Mouse (Mus musculus) left cerebral cortex, postnatal 25 days (tissue): ENCODE results near the gene Chrna5. TPM values are rescaled to one million over a fixed set of nuclear protein-coding genes. Genes with fewer than 3 reads are reported as not detected.
A peak's percentile ranks its signal among the peaks of the same experiment; 100 is the strongest.
"Not testable (repeated sequence)": the region's sequence is repeated elsewhere in the genome, so short reads cannot be mapped to it uniquely, and the experiment has no call there.

ENCODE experiments used
- DNase-seq, 2 experiments: peaks; one replicate each; pipeline ENCODE4 v3.0.0; 2022; ENCODE audit warnings: low spot score in 2 of 2, mixed read lengths in 1 of 2
- intact Hi-C: fragments of 180-260 bp; cut with DNase I; formaldehyde crosslinking; loops from one replicate; pipeline ENCODE4 v1.15.1; 2025
- total RNA-seq, 2 experiments: library from RNA; stranded (reverse); gene quantifications; 2 replicates each; pipeline ENCODE4 v1.2.3; 2021

Gene Chrna5
- 1 to 10 TPM; 2.8 to 3.3 TPM for total RNA-seq

DNA sequence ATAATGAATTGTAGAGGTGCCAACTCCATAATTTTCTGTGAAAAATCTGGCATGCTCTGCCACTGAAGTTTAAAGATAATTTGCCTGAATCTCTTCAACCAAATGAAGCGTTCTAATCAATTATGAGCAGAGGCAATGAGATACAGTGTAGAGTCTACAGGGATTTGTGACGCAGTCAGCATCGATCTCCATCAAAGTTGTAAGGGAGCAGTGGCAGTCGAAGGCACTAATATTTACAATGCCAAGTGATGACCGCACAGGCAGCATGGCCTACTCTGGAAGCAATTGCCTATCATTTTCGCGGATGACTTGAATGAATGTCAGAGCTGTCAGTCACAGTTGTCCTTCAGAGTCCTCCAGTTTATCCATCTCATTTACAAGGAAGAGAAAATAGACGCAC, at the start of gene Chrna5:
Gene Chrna5, plus strand, starts transcription at position 207 of the 400 bp plus-strand sequence.
- DNase-seq = no peak
- intact Hi-C loops = no loop called here

GRCm38 (mm10) chr9:54931765-54932164, 48.9 kb upstream of the Chrna5 start:
- no peak for DNase-seq
- intact Hi-C loops = no loop called here

- intact Hi-C loops = no loop called here
- DNase-seq = no peak
These were observed 48.3 kb upstream of the Chrna5 start for GRCm38 (mm10) chr9:54932379-54932778.

DNA sequence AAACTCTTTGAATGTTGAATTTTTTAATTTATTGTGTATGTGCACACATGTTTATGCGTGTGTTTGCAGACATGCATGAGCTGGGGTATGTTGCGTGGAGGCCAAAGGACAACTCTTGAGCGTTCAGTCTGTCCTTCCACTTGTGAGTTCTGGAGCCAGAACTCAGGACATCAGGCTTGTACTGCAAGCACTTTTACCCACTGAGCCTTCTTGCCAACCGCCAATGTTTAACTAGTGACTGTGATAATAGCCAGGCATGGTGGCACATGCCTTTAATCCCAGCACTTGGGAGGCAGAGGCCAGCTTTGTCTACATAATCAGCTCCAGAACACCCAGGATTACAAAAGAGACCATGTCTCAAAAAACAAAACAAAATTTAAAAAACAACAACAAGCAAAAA, 38.6 kb upstream of the Chrna5 start:
- intact Hi-C loops = no loop called here

DNA sequence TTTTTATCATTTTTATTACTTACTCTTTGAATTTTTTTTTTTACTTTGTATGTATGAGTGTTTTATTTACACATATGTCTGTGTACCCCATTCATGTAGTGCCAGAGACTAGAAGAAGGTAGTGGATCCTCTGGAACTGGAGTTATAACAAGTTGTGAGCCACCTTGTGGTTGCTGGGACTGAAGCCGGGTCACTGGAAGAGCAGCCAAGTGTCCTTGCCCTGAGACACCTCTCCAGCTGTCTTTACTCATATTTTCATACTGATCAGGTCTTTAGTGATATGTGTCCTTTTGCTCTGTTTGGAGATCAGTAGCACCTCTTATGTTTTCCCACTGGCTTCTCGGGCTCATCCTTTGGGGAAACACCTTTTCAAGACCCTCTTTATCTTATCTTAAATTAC, 36.2 kb upstream of the Chrna5 start:
- intact Hi-C loops = no loop called here
- DNase-seq = no peak

More for the DNA sequence above, 38.6 kb upstream of the Chrna5 start:
- DNase-seq = no peak

DNA sequence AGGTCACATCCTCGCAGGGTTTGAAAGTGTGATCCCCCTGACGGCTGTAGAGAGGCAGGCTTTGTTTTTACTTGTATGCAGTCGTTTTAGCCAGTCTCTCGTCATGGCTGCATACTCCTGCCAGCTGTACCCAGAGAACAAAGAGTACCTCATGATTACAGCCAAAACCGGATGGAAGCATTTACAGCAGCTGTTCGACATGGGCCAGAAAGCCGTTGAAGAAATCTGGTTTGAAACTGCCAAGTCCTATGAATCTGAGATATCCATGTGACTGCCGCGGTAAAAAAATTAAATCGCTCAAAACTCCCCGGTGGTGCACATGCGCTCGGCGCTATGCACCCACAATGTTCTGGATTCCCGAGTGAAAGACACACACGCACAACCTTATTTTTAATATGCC, 34.4 kb upstream of the Chrna5 start:
- peak in 1 of 2 experiments; percentile 39 for DNase-seq
- intact Hi-C loops = no loop called here

GRCm38 (mm10) chr9:54949465-54949864, 31.2 kb upstream of the Chrna5 start:
- intact Hi-C loops = no loop called here
- no peak for DNase-seq

GRCm38 (mm10) chr9:54950162-54950561, 30.5 kb upstream of the Chrna5 start:
- intact Hi-C loops = loop anchor here (5.0 kb wide), 1 partner anchor 33 kb away; the partner anchor contains the start of gene Hykk
- DNase-seq = not testable (repeated sequence)

- intact Hi-C loops = loop anchor here (5.0 kb wide), 1 partner anchor 33 kb away; the partner anchor contains the start of gene Hykk
These were observed 29.9 kb upstream of the Chrna5 start, which contains the start of the genes Psma4 and AY074887 for GRCm38 (mm10) chr9:54950575-54951321. TSS of gene Psma4 (plus strand) at chr9:54950790. TSS of gene AY074887 (minus strand) at chr9:54950998.

GRCm38 (mm10) chr9:54961059-54961458, 19.6 kb upstream of the Chrna5 start:
- no peak for DNase-seq
- intact Hi-C loops = no loop called here

More at GRCm38 (mm10) chr9:54950575-54951321, 29.9 kb upstream of the Chrna5 start, which contains the start of the genes Psma4 and AY074887:
- DNase-seq = peak; percentile 88 to 92

- intact Hi-C loops = no loop called here
These were observed 17.0 kb upstream of the Chrna5 start for GRCm38 (mm10) chr9:54963669-54964068.

DNA sequence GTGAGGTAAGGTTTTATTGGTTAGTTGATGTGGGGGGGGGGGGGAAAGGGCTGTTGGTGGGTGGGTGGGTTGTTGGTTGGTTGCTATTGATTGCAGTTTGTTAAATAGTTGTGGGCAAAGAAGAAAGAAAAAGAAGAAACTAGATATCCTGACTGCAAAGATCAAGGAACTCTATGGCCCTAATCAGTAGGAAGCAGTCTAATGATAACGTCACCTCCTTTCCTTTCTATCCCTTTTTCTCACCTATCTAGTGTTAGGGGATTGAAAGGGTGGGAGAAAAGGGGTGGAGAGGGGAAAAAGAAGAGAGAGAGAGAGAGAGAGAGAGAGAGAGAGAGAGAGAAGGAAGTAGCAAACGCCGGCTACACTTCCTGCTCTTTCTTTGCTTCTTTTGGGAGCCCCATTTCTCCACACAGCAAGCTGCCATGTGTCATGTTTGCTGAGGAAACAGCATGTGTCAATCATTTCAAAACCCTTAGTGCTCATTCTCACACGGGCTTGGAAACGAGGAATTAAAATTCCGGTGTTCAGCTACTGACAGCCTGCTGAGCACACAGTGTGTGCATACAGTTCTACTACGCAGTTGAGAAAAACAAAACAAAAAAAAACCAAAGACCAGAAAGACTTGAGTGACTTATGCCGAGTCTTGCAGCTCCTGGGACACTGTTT, 10.6 kb upstream of the Chrna5 start:
- intact Hi-C loops = no loop called here
- DNase-seq = no peak

More at GRCm38 (mm10) chr9:54963669-54964068, 17.0 kb upstream of the Chrna5 start:
- no peak for DNase-seq

DNA sequence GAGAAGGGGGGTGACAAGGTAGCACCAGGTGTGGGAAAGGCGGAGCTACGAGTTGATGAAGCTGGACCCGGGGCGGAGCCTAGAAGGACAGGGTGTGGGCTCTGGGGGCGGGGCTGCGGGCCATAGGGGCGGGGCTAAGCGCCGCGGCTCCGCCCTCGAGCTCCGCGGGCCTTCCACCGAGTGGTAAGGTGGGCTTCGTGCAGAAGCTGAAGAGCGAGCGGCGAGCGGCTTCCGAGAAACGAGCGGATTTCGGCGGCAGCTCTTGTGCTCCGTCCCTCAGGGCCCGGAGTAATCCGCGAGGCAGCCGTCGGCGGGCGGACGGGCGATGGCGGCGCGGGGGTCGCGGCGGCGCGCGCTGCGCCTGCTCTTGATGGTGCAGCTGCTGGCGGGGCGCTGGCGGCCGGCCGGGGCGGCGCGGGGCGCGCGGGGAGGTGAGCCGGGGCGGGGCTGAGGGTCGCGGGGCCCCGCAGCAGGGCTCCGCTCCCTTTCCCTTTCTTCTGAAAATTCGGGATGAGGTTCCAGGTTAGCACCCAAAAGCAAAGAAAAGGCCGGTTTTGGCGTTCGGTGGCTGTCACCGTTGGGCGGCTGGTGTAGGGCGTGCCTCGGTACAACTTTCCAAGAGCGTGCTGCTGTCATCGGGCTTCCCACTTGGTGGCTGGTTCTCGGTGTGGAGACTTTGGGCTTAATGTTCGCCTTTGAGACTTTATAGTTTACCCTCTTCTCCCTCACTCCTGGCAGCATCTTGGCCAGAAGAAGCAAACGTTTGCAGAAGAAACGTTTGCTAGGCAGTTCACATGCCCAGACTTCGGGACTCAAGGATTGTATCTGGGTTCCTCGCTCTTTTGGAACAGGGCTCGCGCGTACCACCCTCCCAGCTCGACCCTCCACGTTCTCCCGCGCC, 861 bp downstream of the Chrna5 start:
- intact Hi-C loops = no loop called here
- no peak for DNase-seq

GRCm38 (mm10) chr9:54982401-54982800, 1.7 kb downstream of the Chrna5 start:
- intact Hi-C loops = no loop called here
- no peak for DNase-seq

GRCm38 (mm10) chr9:54990362-54990761, 9.7 kb downstream of the Chrna5 start:
- DNase-seq = no peak
- intact Hi-C loops = no loop called here

DNA sequence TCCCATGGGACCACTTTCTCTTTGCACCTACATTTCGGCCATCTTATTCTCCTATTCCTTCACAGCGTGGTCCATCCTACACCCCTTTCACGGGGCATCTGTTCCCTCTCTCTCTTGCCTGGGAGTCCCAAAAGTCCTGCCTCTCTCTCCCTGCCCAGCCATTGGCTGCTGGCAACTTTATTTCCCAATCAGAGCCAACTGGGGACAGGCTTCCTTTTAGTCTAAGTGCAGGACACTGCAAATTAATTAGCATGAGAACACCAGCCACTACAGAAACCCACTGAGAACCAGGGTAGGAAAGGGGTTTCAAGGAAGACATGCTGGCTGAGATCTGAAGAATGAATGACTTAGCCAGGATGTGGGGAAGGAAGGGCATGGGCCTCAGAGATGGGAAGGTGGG, 13.7 kb downstream of the Chrna5 start:
- intact Hi-C loops = no loop called here
- no peak for DNase-seq

- intact Hi-C loops = no loop called here
These were observed 15.0 kb downstream of the Chrna5 start for GRCm38 (mm10) chr9:54995645-54996044.

GRCm38 (mm10) chr9:55003609-55004008, 22.9 kb downstream of the Chrna5 start:
- no peak for DNase-seq

More at GRCm38 (mm10) chr9:54995645-54996044, 15.0 kb downstream of the Chrna5 start:
- no peak for DNase-seq

DNA sequence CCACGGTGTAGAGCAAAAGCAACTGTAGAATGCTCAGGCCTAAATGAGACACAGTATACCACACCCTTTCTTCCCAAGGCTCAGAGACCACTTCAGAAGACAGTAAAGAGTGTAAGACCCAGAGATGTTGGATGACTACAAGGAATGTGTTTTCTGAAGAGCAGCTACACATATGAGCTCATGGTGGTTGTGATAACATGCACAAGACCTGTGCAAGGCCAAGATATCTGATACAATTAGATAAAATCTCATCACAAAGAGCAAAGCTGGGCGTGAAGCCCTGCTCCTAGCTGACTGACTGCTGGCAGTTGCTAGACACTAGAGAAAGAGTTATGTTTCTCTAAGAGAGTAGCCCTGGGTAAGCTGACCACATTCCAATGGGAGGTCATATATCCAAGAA, 29.0 kb downstream of the Chrna5 start:
- intact Hi-C loops = no loop called here
- no peak for DNase-seq

More at GRCm38 (mm10) chr9:55003609-55004008, 22.9 kb downstream of the Chrna5 start:
- intact Hi-C loops = no loop called here
